Mouse (Mus musculus) E14TG2a.4 (cell line): ENCODE data around the gene Plekhm3.

Experiments
- CTCF ChIP-seq: conservative IDR thresholded peaks from 2 replicates; pipeline ENCODE4 v1.5.1; 2014; ENCODE audit warnings: low read length
- NANOG ChIP-seq: IDR thresholded peaks from 2 replicates; pipeline ENCODE4 v1.6.1; 2014; ENCODE audit warnings: borderline replicate concordance, low read length, mixed read lengths
- POU5F1 ChIP-seq: IDR thresholded peaks from 2 replicates; pipeline ENCODE4 v1.6.1; 2014; ENCODE audit warnings: low read length, borderline replicate concordance

DNA sequence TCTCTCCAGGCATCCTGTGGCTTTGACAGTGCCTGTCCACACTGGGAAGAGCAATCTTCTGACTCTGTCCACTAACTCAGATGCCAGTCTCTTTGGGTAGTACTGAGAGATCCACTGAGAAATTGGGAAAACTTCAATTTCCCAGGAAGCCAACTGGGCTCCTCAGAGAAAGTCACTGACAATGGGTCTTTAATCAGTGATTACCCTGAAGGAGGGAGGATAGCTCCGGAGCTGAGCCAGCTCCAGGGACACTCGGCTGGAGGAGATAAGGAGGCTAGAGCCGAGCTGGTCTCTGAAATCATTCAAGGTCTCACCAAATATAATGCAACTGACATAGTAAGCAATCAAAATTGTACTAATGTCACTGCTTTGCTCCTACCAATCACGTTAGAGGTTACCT, 47.9 kb upstream of the Plekhm3 start:
- no peak for TF ChIP-seq CTCF
- no peak for TF ChIP-seq POU5F1
- no peak for TF ChIP-seq NANOG
